14 mouse cellular contexts compared by ENCODE assay signal in genomic region chr4:32204819-32205218, GRCm38 (mm10).
"Had no signal": no experiment of that assay in that cellular context is flagged by ENCODE, and none has a peak within 500 bp of the region (broad histone marks: within the 10 kb centered on the region; RNA-seq: fewer than 3 reads in every experiment).

No protein-coding gene starts in this region.

- H3K36me3 ChIP-seq: intestine, embryonic 15.5 days; limb, embryonic 15.5 days; midbrain, embryonic 12.5 days had no signal

- H3K4me3 ChIP-seq: intestine, embryonic 15.5 days; limb, embryonic 15.5 days; megakaryocyte, embryonic 14.5 days; midbrain, embryonic 12.5 days had no signal

- H3K9ac ChIP-seq: intestine, embryonic 15.5 days; limb, embryonic 15.5 days; lung, embryonic 14.5 days; midbrain, embryonic 12.5 days had no signal

- ATAC-seq: intestine, embryonic 15.5 days; midbrain, embryonic 16.5 days had no signal

- H3K27ac ChIP-seq: intestine, embryonic 15.5 days; limb, embryonic 15.5 days; midbrain, embryonic 12.5 days had no signal

- H3K27me3 ChIP-seq: intestine, embryonic 15.5 days; limb, embryonic 15.5 days; midbrain, embryonic 12.5 days had no signal

- DNase-seq: kidney, adult 2 months; kidney, postnatal 25 days; layer of hippocampus, adult 9-11 months; layer of hippocampus, postnatal 36 days; lung, embryonic 14.5 days; lung, postnatal 10 days; lung, postnatal 4 days; right cerebral cortex, postnatal 14 days; thymus, postnatal 4 days had no signal

- H3K4me1 ChIP-seq: intestine, embryonic 15.5 days; limb, embryonic 15.5 days; midbrain, embryonic 12.5 days had no signal

- H3K4me2 ChIP-seq: intestine, embryonic 15.5 days; limb, embryonic 15.5 days; lung, embryonic 14.5 days; midbrain, embryonic 12.5 days had no signal

- H3K9me3 ChIP-seq: intestine, embryonic 15.5 days; limb, embryonic 15.5 days; megakaryocyte, embryonic 14.5 days; midbrain, embryonic 12.5 days had no signal
